Mouse (Mus musculus) lung, embryonic 15.5 days (tissue): ENCODE data around the gene Tmem43. TPM values are rescaled to one million over a fixed set of nuclear protein-coding genes. Genes with fewer than 3 reads are reported as not detected.
"Not testable (repeated sequence)": the region's sequence is repeated elsewhere in the genome, so short reads cannot be mapped to it uniquely, and the experiment has no call there.

Source experiments
- ATAC-seq: fragments of 200-750 bp; cut with Nextera tagmentation; 2 replicates; pipeline ENCODE4 v1.8.0; 2017; ENCODE audit warnings: moderate number of reproducible peaks, borderline replicate concordance; ENCODE audit not compliant: low FRiP score, low TSS enrichment; ENCODE audit errors: extremely low read depth
- H3K27ac ChIP-seq: fragments of 300-500 bp; sonication (generic); 2 replicates; pipeline ENCODE4 v1.5.1; 2015; ENCODE audit warnings: moderate library complexity, mild to moderate bottlenecking, inconsistent platforms
- H3K27me3 ChIP-seq: fragments of 300-500 bp; sonication (generic); 2 replicates; pipeline ENCODE4 v1.6.1; 2015; ENCODE audit warnings: inconsistent platforms
- H3K36me3 ChIP-seq: fragments of 300-500 bp; sonication (generic); 2 replicates; pipeline ENCODE4 v1.6.1; 2015; ENCODE audit warnings: inconsistent platforms
- H3K4me1 ChIP-seq: fragments of 300-500 bp; sonication (generic); 2 replicates; pipeline ENCODE4 v1.6.1; 2015; ENCODE audit warnings: inconsistent platforms
- H3K4me2 ChIP-seq: fragments of 300-500 bp; sonication (generic); 2 replicates; pipeline ENCODE4 v1.6.1; 2015; ENCODE audit warnings: inconsistent platforms, mild to moderate bottlenecking, moderate library complexity
- H3K4me3 ChIP-seq: fragments of 300-500 bp; sonication (generic); 2 replicates; pipeline ENCODE4 v1.5.1; 2015; ENCODE audit warnings: mild to moderate bottlenecking, inconsistent platforms
- H3K9ac ChIP-seq: fragments of 300-500 bp; sonication (generic); 2 replicates; pipeline ENCODE4 v1.6.1; 2015; ENCODE audit warnings: inconsistent platforms
- H3K9me3 ChIP-seq: fragments of 300-500 bp; sonication (generic); 2 replicates; pipeline ENCODE4 v1.6.1; 2016; ENCODE audit warnings: inconsistent platforms
- WGBS: fragments of 180-500 bp; shearing (Covaris S2); methylation state at CpG from one replicate; pipeline ENCODE4 v1.1.7; 2015; 5-methylcytosine and 5-hydroxymethylcytosine counted together
- polyA plus RNA-seq: library from polyadenylated mRNA; unstranded; fragments of >200 nt; fragmentation: Nextera tagmentation; extraction: Ambion mirVana; gene quantifications from 2 replicates; pipeline ENCODE4 v1.2.1, GENCODE M21; 2015

Tmem43 gene
- polyA plus RNA-seq, 1 experiment from 2014 or later, result 50.9 TPM

GRCm38 (mm10) chr6:91470712-91471111 is 2.8 kb upstream of the Tmem43 start:
- Histone ChIP-seq H3K4me1 (peaks cover 20% of the 10 kb centered on the region), H3K9me3 (no peaks in the 10 kb centered on the region), H3K36me3 (peaks cover 20% of the 10 kb centered on the region), H3K4me2 (no peak overlapping the region), H3K27ac (no peak overlapping the region), H3K27me3 (no peaks in the 10 kb centered on the region), H3K9ac (no peak overlapping the region), H3K4me3 (no peak overlapping the region)
- ATAC-seq, result no peak
- 80% methylated on average over 2 of the region's 2 CpGs for WGBS

GRCm38 (mm10) chr6:91471427-91471826 is 2.1 kb upstream of the Tmem43 start:
- ATAC-seq, result not testable (repeated sequence)

GRCm38 (mm10) chr6:91472319-91472718 is 1.2 kb upstream of the Tmem43 start:
- H3K9ac ChIP-seq, result peak overlapping the region; percentile 81
- peaks cover 20% of the 10 kb centered on the region for H3K4me1 ChIP-seq
- H3K36me3 ChIP-seq, result peaks cover 11% of the 10 kb centered on the region
- H3K9me3 ChIP-seq, result no peaks in the 10 kb centered on the region
- H3K27me3 ChIP-seq, result no peaks in the 10 kb centered on the region
- 27% methylated on average over 6 of the region's 6 CpGs for WGBS
- peak overlapping the region; percentile 65 for H3K4me2 ChIP-seq
- peak overlapping the region; percentile 76 for H3K27ac ChIP-seq
- ATAC-seq, result no peak
- H3K4me3 ChIP-seq, result peak overlapping the region; percentile 87

More at GRCm38 (mm10) chr6:91471427-91471826, 2.1 kb upstream of the Tmem43 start:
- 0 out of 2 replicates have a peak overlapping the region, but pooled peaks have one; percentile 65 for H3K4me2 ChIP-seq
- H3K4me1 ChIP-seq, result peaks cover 20% of the 10 kb centered on the region
- H3K27ac ChIP-seq, H3K9ac ChIP-seq, H3K4me3 ChIP-seq, H3K9me3 ChIP-seq, H3K27me3 ChIP-seq: not testable (repeated sequence)
- WGBS, result 91% methylated on average over 3 of the region's 3 CpGs
- H3K36me3 ChIP-seq, result peaks cover 20% of the 10 kb centered on the region

- peak overlapping the region; percentile 87 for H3K4me3 ChIP-seq
- H3K4me1 ChIP-seq, result peaks cover 20% of the 10 kb centered on the region
- peak overlapping the region; percentile 62 for H3K27ac ChIP-seq
- WGBS, result under 1% methylated on average over 27 of the region's 27 CpGs
- ATAC-seq, result peak; percentile 40; the same call in 1 of the 2 replicates
- H3K27me3 ChIP-seq, result no peaks in the 10 kb centered on the region
- H3K36me3 ChIP-seq, result peaks cover 18% of the 10 kb centered on the region
- peak overlapping the region; percentile 84 for H3K9ac ChIP-seq
- no peaks in the 10 kb centered on the region for H3K9me3 ChIP-seq
- peak overlapping the region; percentile 76 for H3K4me2 ChIP-seq
Measured at GRCm38 (mm10) chr6:91473805-91474440, 420 bp downstream of the Tmem43 start.

GRCm38 (mm10) chr6:91474441-91475190 is 1.1 kb downstream of the Tmem43 start:
- no peaks in the 10 kb centered on the region for H3K27me3 ChIP-seq
- H3K4me3 ChIP-seq, result peak overlapping the region; percentile 87
- H3K4me2 ChIP-seq, result peak overlapping the region; percentile 76
- H3K9ac ChIP-seq, result peak overlapping the region; percentile 84
- ATAC-seq, result no peak
- peaks cover 20% of the 10 kb centered on the region for H3K4me1 ChIP-seq
- WGBS, result 48% methylated on average over 9 of the region's 9 CpGs
- H3K36me3 ChIP-seq, result peaks cover 24% of the 10 kb centered on the region
- H3K9me3 ChIP-seq, result no peaks in the 10 kb centered on the region
- H3K27ac ChIP-seq, result no peak overlapping the region

- H3K4me3 ChIP-seq, result no peak overlapping the region
- no peaks in the 10 kb centered on the region for H3K9me3 ChIP-seq
- 91% methylated on average over 2 of the region's 2 CpGs for WGBS
- H3K27ac ChIP-seq, result no peak overlapping the region
- H3K4me2 ChIP-seq, result no peak overlapping the region
- H3K36me3 ChIP-seq, result peaks cover 39% of the 10 kb centered on the region
- ATAC-seq, result no peak
- no peaks in the 10 kb centered on the region for H3K27me3 ChIP-seq
- no peak overlapping the region for H3K9ac ChIP-seq
- peaks cover 20% of the 10 kb centered on the region for H3K4me1 ChIP-seq
Measured at GRCm38 (mm10) chr6:91476541-91476940, 3.0 kb downstream of the Tmem43 start.

- H3K36me3 ChIP-seq, result peaks cover 90% of the 10 kb centered on the region
- H3K9ac ChIP-seq, result no peak overlapping the region
- H3K27me3 ChIP-seq, result no peaks in the 10 kb centered on the region
- no peak overlapping the region for H3K4me3 ChIP-seq
- no peaks in the 10 kb centered on the region for H3K4me1 ChIP-seq
- ATAC-seq, result no peak
- H3K9me3 ChIP-seq, result no peaks in the 10 kb centered on the region
- no peak overlapping the region for H3K4me2 ChIP-seq
- no peak overlapping the region for H3K27ac ChIP-seq
- WGBS, result 97% methylated on average over 2 of the region's 2 CpGs
Measured at GRCm38 (mm10) chr6:91483371-91483770, 9.9 kb downstream of the Tmem43 start.

GRCm38 (mm10) chr6:91486736-91487453 is 13.4 kb downstream of the Tmem43 start:
- no peak overlapping the region for H3K27ac ChIP-seq
- no peak overlapping the region for H3K9ac ChIP-seq
- H3K27me3 ChIP-seq, result no peaks in the 10 kb centered on the region
- peaks cover 69% of the 10 kb centered on the region for H3K36me3 ChIP-seq
- H3K4me3 ChIP-seq, result no peak overlapping the region
- H3K9me3 ChIP-seq, result no peaks in the 10 kb centered on the region
- no peaks in the 10 kb centered on the region for H3K4me1 ChIP-seq
- 86% methylated on average over 15 of the region's 15 CpGs for WGBS
- H3K4me2 ChIP-seq, result no peak overlapping the region
- no peak for ATAC-seq

- peaks cover 60% of the 10 kb centered on the region for H3K36me3 ChIP-seq
- WGBS, result 60% methylated on average over 9 of the region's 9 CpGs
- no peak for ATAC-seq
- no peaks in the 10 kb centered on the region for H3K4me1 ChIP-seq
- no peak overlapping the region for H3K4me3 ChIP-seq
- no peak overlapping the region for H3K4me2 ChIP-seq
- H3K9me3 ChIP-seq, result no peaks in the 10 kb centered on the region
- no peaks in the 10 kb centered on the region for H3K27me3 ChIP-seq
- H3K9ac ChIP-seq, result no peak overlapping the region
- H3K27ac ChIP-seq, result no peak overlapping the region
Measured at GRCm38 (mm10) chr6:91488496-91489212, 15.2 kb downstream of the Tmem43 start.

GRCm38 (mm10) chr6:91489872-91490271 is 16.4 kb downstream of the Tmem43 start:
- WGBS, result 80% methylated on average over 10 of the region's 10 CpGs
- Histone ChIP-seq H3K9me3 (no peaks in the 10 kb centered on the region), H3K9ac (no peak overlapping the region), H3K4me1 (no peaks in the 10 kb centered on the region), H3K4me3 (no peak overlapping the region), H3K4me2 (no peak overlapping the region), H3K36me3 (peaks cover 54% of the 10 kb centered on the region), H3K27ac (no peak overlapping the region), H3K27me3 (no peaks in the 10 kb centered on the region)
- no peak for ATAC-seq

GRCm38 (mm10) chr6:91491004-91491403 is 17.5 kb downstream of the Tmem43 start:
- Histone ChIP-seq H3K9ac (no peak overlapping the region), H3K4me3 (no peak overlapping the region), H3K27ac (no peak overlapping the region), H3K27me3 (no peaks in the 10 kb centered on the region), H3K4me2 (no peak overlapping the region), H3K9me3 (no peaks in the 10 kb centered on the region), H3K4me1 (no peaks in the 10 kb centered on the region), H3K36me3 (peaks cover 50% of the 10 kb centered on the region)
- ATAC-seq, result no peak
- 46% methylated on average over 6 of the region's 6 CpGs for WGBS
